Mouse (Mus musculus): ENCODE results near the gene Foxl2. TPM values are rescaled to one million over a fixed set of nuclear protein-coding genes. Genes with fewer than 3 reads are reported as not detected.

Foxl2 gene
- not detected in 2 replicates for total RNA-seq (2021)
- long read RNA-seq, result 0 reads

GRCm38 (mm10) chr9:98955103-98955715 lies at the start of gene Foxl2:
Foxl2 (plus strand) TSS chr9:98955288.
- no peak for DNase-seq

- no peak for DNase-seq
These were observed 34.2 kb upstream of the Foxl2 start for GRCm38 (mm10) chr9:98920629-98921523.

GRCm38 (mm10) chr9:98923119-98923518 lies 32.0 kb upstream of the Foxl2 start:
- no peak for DNase-seq

GRCm38 (mm10) chr9:98924183-98924582 lies 30.9 kb upstream of the Foxl2 start:
- no peak for DNase-seq

- DNase-seq, result no peak
These were observed 25.6 kb upstream of the Foxl2 start for GRCm38 (mm10) chr9:98929496-98929895.

- no peak for DNase-seq
These were observed 22.2 kb upstream of the Foxl2 start for GRCm38 (mm10) chr9:98932931-98933330.

GRCm38 (mm10) chr9:98935190-98935909 lies 19.7 kb upstream of the Foxl2 start:
- no peak for DNase-seq

GRCm38 (mm10) chr9:98939290-98939689 lies 15.8 kb upstream of the Foxl2 start:
- peak; percentile 27 for DNase-seq

- no peak for DNase-seq
These were observed 2.7 kb upstream of the Foxl2 start for GRCm38 (mm10) chr9:98952171-98953050.

- DNase-seq, result no peak
These were observed 1.8 kb upstream of the Foxl2 start for GRCm38 (mm10) chr9:98953291-98953690.

GRCm38 (mm10) chr9:98953830-98954229 lies 1.3 kb upstream of the Foxl2 start:
- DNase-seq, result no peak

- no peak for DNase-seq
These were observed 541 bp upstream of the Foxl2 start for GRCm38 (mm10) chr9:98954391-98955102.

GRCm38 (mm10) chr9:98955716-98956224 lies 682 bp downstream of the Foxl2 start:
- DNase-seq, result peak; percentile 45

- peak; percentile 42 for DNase-seq
These were observed 1.7 kb downstream of the Foxl2 start for GRCm38 (mm10) chr9:98956591-98957381.

GRCm38 (mm10) chr9:98957751-98958351 lies 2.8 kb downstream of the Foxl2 start:
- no peak for DNase-seq

GRCm38 (mm10) chr9:98958628-98959027 lies 3.5 kb downstream of the Foxl2 start:
- DNase-seq, result no peak

GRCm38 (mm10) chr9:98959851-98960250 lies 4.8 kb downstream of the Foxl2 start:
- DNase-seq, result no peak

GRCm38 (mm10) chr9:98960348-98960747 lies 5.3 kb downstream of the Foxl2 start:
- no peak for DNase-seq
